Mouse (Mus musculus): ENCODE results near the gene Slc10a1. TPM values are rescaled to one million over a fixed set of nuclear protein-coding genes. Genes with fewer than 3 reads are reported as not detected.
A peak's percentile ranks its signal among the peaks of the same experiment; 100 is the strongest.
"Not testable (repeated sequence)": the region's sequence is repeated elsewhere in the genome, so short reads cannot be mapped to it uniquely, and the experiment has no call there.

Slc10a1 gene
- total and polyA plus RNA-seq, 3 experiments: 0.13 to 0.20 TPM; not detected in 1

DNA sequence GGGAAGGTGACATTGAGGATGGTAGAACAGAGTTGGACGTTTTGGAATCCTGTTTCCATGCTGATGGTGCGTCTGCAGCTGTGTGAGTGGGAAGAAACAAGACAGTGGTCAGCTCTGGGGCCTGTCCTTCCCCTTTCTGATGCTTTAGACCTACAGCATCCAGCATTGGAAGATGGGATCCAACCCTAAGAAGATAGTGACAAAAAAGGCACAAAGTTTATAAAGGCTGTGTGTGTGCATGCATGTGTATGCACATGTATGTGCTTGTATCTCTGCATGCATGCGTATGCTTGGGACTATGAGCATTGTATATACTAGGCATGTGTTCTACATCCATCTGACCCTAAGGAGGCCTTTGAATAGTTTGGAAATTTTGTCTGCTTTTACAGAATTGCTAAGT, 12.5 kb downstream of the Slc10a1 start:
- H3K27me3 ChIP-seq (replicated peaks): no peaks in the 10 kb centered on the region
- no peak overlapping the region for H3K4me3 ChIP-seq (replicated peaks in 1 of 3; ENCODE audit: low read depth in 2 of 3, low read length in 2 of 3, poor library complexity in 1 of 3)
- no peaks in the 10 kb centered on the region for H3K9me3 ChIP-seq (replicated peaks; ENCODE audit: low read length)
- dilution Hi-C loops (cut with MboI; ENCODE audit: extremely low pct_ligation_motif_present, extremely low pct_unique_long_range_greater_than_20kb, low sequenced_read_pairs): no loop called here
- no peak overlapping the region for H3K4me2 ChIP-seq (ENCODE audit: insufficient read depth, low read depth, poor library complexity, severe bottlenecking)
- H3K36me3 ChIP-seq (replicated peaks in 1 of 2; ENCODE audit: control insufficient read depth in 1 of 2, insufficient read depth in 1 of 2, low read length in 1 of 2): peaks cover 66 to 89% of the 10 kb centered on the region in 2 experiments
- peaks cover 0 to 6% of the 10 kb centered on the region in 2 experiments; a peak in 1 of 4 replicates for H3K4me1 ChIP-seq (ENCODE audit: control insufficient read depth in 1 of 2, insufficient read depth in 2 of 2)
- TF ChIP-seq ZNF384 (IDR thresholded peaks at IDR 0.05; ENCODE audit: low read depth, low read length): no peak
- no peak for TF ChIP-seq PAX5 (IDR thresholded peaks at IDR 0.05; ENCODE audit: low read length)
- no peak for TF ChIP-seq RAD21 (IDR thresholded peaks at IDR 0.05; ENCODE audit: low read depth, low read length)
- TF ChIP-seq TBP (conservative IDR thresholded peaks at IDR 0.05; ENCODE audit: low read depth, low read length): no peak
- TF ChIP-seq HCFC1 (IDR thresholded peaks at IDR 0.05; ENCODE audit: low read depth, low read length): no peak
- TF ChIP-seq BHLHE40 (IDR thresholded peaks at IDR 0.05; ENCODE audit: low read depth, low read length): no peak
- no peak for TF ChIP-seq E2F4 (IDR thresholded peaks at IDR 0.05; ENCODE audit: insufficient replicate concordance, low read depth, low read length)
- TF ChIP-seq CHD2 (IDR thresholded peaks at IDR 0.05; ENCODE audit: low read length): no peak
- TF ChIP-seq EP300 (IDR thresholded peaks at IDR 0.05; ENCODE audit: low read length): no peak
- TF ChIP-seq POLR2AphosphoS2 (IDR thresholded peaks at IDR 0.05; ENCODE audit: low read depth, low read length): no peak
- no peak for TF ChIP-seq MAZ (IDR thresholded peaks at IDR 0.05; ENCODE audit: low read depth, low read length)
- peaks cover 25% of the 10 kb centered on the region for H3K79me2 ChIP-seq (replicated peaks; ENCODE audit: control insufficient read depth, extremely low read depth, insufficient read depth, poor library complexity, severe bottlenecking)
- no peak overlapping the region for H3K27ac ChIP-seq (ENCODE audit: insufficient read depth, low read depth)
- no peak overlapping the region for H3K9ac ChIP-seq (ENCODE audit: insufficient read depth, low read depth)
- no peak for DNase-seq (ENCODE audit: extremely low read depth)
- in situ Hi-C loops (cut with MboI; ENCODE audit: low pct_ligation_motif_present, low pct_unique_long_range_greater_than_20kb, low sequenced_read_pairs): no loop called here

DNA sequence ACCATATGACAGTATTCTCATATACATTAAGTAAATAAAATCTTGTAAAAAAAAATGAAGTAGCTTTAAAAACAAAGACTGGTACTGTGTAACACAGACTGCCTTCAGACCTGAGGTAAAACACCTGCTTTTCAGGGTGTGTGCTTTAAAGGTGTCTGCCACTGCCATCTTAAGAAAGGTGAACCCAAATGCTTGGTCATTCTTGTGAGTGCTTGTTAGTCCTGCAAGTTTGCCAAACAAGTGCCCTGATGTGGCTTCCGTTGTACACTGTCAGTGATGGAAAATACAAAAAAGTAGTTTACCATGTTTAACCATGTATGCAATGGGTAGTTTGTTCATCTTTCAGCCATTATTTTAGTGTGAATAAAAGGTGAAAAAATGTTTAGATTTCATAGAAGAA, 16.0 kb downstream of the Slc10a1 start:
- peaks cover 42% of the 10 kb centered on the region for H3K79me2 ChIP-seq (replicated peaks; ENCODE audit: control insufficient read depth, extremely low read depth, insufficient read depth, poor library complexity, severe bottlenecking)
- no peak overlapping the region for H3K27ac ChIP-seq (ENCODE audit: insufficient read depth, low read depth)
- DNase-seq (ENCODE audit: extremely low read depth): no peak
- no peak for TF ChIP-seq ZC3H11A (IDR thresholded peaks at IDR 0.05; ENCODE audit: low read depth, low read length)
- TF ChIP-seq POLR2AphosphoS2 (IDR thresholded peaks at IDR 0.05; ENCODE audit: low read depth, low read length): peak; percentile 80
- H3K9me3 ChIP-seq (replicated peaks; ENCODE audit: low read length): no peaks in the 10 kb centered on the region
- dilution Hi-C loops (cut with MboI; ENCODE audit: extremely low pct_ligation_motif_present, extremely low pct_unique_long_range_greater_than_20kb, low sequenced_read_pairs) (no loop called here), in situ Hi-C loops (cut with MboI; ENCODE audit: low pct_ligation_motif_present, low pct_unique_long_range_greater_than_20kb, low sequenced_read_pairs) (no loop called here)
- H3K9ac ChIP-seq (ENCODE audit: insufficient read depth, low read depth): no peak overlapping the region
- H3K4me2 ChIP-seq (ENCODE audit: insufficient read depth, low read depth, poor library complexity, severe bottlenecking): no peak overlapping the region
- H3K27me3 ChIP-seq (replicated peaks): no peaks in the 10 kb centered on the region
- peaks cover 4 to 30% of the 10 kb centered on the region in 2 experiments; a peak in 3 of 4 replicates for H3K4me1 ChIP-seq (ENCODE audit: control insufficient read depth in 1 of 2, insufficient read depth in 2 of 2)
- no peak overlapping the region for H3K4me3 ChIP-seq (replicated peaks in 1 of 3; ENCODE audit: low read depth in 2 of 3, low read length in 2 of 3, poor library complexity in 1 of 3)
- peaks cover 73 to 86% of the 10 kb centered on the region in 2 experiments for H3K36me3 ChIP-seq (replicated peaks in 1 of 2; ENCODE audit: control insufficient read depth in 1 of 2, insufficient read depth in 1 of 2, low read length in 1 of 2)

DNA sequence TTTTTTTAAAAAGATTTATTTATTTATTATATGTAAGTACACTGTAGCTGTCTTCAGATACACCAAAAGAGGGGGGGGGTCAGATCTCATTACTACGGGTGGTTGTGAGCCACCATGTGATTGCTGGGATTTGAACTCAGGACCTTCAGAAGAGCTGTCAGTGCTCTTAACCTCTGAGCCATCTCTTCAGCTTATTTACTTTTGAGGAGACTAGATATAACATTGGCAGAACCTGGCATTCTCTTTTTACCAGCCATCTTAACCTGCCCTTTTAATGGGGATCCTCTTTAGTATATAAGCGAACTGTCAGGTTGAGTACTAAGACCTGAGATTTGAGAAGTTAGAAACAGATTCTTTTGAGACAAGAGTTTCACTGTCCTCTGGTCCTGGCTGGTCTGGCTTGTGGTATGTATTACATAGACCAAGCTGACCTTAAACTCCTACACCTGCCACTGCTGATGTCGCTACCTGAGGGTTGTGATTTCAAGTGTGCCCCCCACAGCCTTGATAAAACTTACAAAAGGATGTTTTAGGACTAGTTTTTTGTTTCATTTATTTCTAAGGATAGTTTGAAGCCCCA, 16.8 kb downstream of the Slc10a1 start:
- H3K4me3 ChIP-seq (replicated peaks in 1 of 3; ENCODE audit: low read depth in 2 of 3, low read length in 2 of 3, poor library complexity in 1 of 3): no peak overlapping the region
- no peak for DNase-seq (ENCODE audit: extremely low read depth)
- no peaks in the 10 kb centered on the region for H3K9me3 ChIP-seq (replicated peaks; ENCODE audit: low read length)
- H3K27me3 ChIP-seq (replicated peaks): no peaks in the 10 kb centered on the region
- peaks cover 6 to 35% of the 10 kb centered on the region in 2 experiments; a peak in 3 of 4 replicates for H3K4me1 ChIP-seq (ENCODE audit: control insufficient read depth in 1 of 2, insufficient read depth in 2 of 2)
- no peak overlapping the region for H3K4me2 ChIP-seq (ENCODE audit: insufficient read depth, low read depth, poor library complexity, severe bottlenecking)
- no peak overlapping the region for H3K9ac ChIP-seq (ENCODE audit: insufficient read depth, low read depth)
- TF ChIP-seq SMC3 (IDR thresholded peaks at IDR 0.05; ENCODE audit: low read depth, low read length): no peak
- no peak for TF ChIP-seq CHD2 (IDR thresholded peaks at IDR 0.05; ENCODE audit: low read length)
- TF ChIP-seq RAD21 (IDR thresholded peaks at IDR 0.05; ENCODE audit: low read depth, low read length): no peak
- dilution Hi-C loops (cut with MboI; ENCODE audit: extremely low pct_ligation_motif_present, extremely low pct_unique_long_range_greater_than_20kb, low sequenced_read_pairs) (no loop called here), in situ Hi-C loops (cut with MboI; ENCODE audit: low pct_ligation_motif_present, low pct_unique_long_range_greater_than_20kb, low sequenced_read_pairs) (no loop called here)
- peaks cover 72 to 86% of the 10 kb centered on the region in 2 experiments for H3K36me3 ChIP-seq (replicated peaks in 1 of 2; ENCODE audit: control insufficient read depth in 1 of 2, insufficient read depth in 1 of 2, low read length in 1 of 2)
- no peak overlapping the region for H3K27ac ChIP-seq (ENCODE audit: insufficient read depth, low read depth)
- peaks cover 50% of the 10 kb centered on the region for H3K79me2 ChIP-seq (replicated peaks; ENCODE audit: control insufficient read depth, extremely low read depth, insufficient read depth, poor library complexity, severe bottlenecking)

DNA sequence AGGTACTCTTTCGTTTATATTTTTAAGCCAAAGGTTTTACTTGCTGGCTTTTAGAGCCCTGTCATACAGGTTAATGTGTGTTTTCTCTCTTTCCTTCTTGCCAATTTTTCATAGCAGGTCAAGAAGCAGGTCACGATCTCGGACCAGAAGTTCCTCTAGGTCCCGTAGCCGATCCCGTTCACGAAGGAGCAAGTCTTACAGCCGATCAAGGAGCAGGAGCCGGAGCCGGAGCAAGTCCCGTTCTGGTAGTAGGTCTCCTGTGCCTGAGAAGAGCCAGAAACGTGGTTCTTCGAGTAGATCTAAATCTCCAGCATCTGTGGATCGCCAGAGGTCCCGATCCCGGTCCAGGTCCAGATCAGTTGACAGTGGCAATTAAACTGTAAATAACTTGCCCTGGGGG, 18.9 kb downstream of the Slc10a1 start:
- H3K4me3 ChIP-seq (replicated peaks in 1 of 3; ENCODE audit: low read depth in 2 of 3, low read length in 2 of 3, poor library complexity in 1 of 3); H3K27ac ChIP-seq (ENCODE audit: insufficient read depth, low read depth); H3K9ac ChIP-seq (ENCODE audit: insufficient read depth, low read depth); DNase-seq (ENCODE audit: extremely low read depth); in situ Hi-C loops (cut with MboI; ENCODE audit: low pct_ligation_motif_present, low pct_unique_long_range_greater_than_20kb, low sequenced_read_pairs); dilution Hi-C loops (cut with MboI; ENCODE audit: extremely low pct_ligation_motif_present, extremely low pct_unique_long_range_greater_than_20kb, low sequenced_read_pairs); H3K4me2 ChIP-seq (ENCODE audit: insufficient read depth, low read depth, poor library complexity, severe bottlenecking); H3K27me3 ChIP-seq (replicated peaks); H3K9me3 ChIP-seq (replicated peaks; ENCODE audit: low read length): not testable (repeated sequence)
- Histone ChIP-seq H3K4me1 (ENCODE audit: control insufficient read depth in 1 of 2, insufficient read depth in 2 of 2) (peaks cover 6 to 35% of the 10 kb centered on the region in 2 experiments; a peak in 3 of 4 replicates), H3K79me2 (replicated peaks; ENCODE audit: control insufficient read depth, extremely low read depth, insufficient read depth, poor library complexity, severe bottlenecking) (peaks cover 56% of the 10 kb centered on the region), H3K36me3 (replicated peaks in 1 of 2; ENCODE audit: control insufficient read depth in 1 of 2, insufficient read depth in 1 of 2, low read length in 1 of 2) (peaks cover 59 to 71% of the 10 kb centered on the region in 2 experiments)
